Mouse (Mus musculus) CH12.LX (cell line): ENCODE measurements at regions not wholly inside any gene's neighbourhood (a gene's known extent, or its start where the extent isn't known, plus 50 kb on each side); places are given as distances from the start of the nearest gene placed in this dataset.

Experiments
- CTCF ChIP-seq, 2 experiments: IDR thresholded peaks in 1 of 2; conservative IDR thresholded peaks in 1 of 2; 2 replicates each; pipeline ENCODE4 v1.5.1; 2011 to 2012; ENCODE audit warnings: low read depth in 2 of 2, low read length in 2 of 2, improper control_type of control experiment in 1 of 2, inconsistent platforms in 1 of 2, mild to moderate bottlenecking in 1 of 2, moderate library complexity in 1 of 2
- E2F4 ChIP-seq: IDR thresholded peaks from 2 replicates; pipeline ENCODE4 v1.6.1; 2011; ENCODE audit warnings: low read depth, low read length, improper control_type of control experiment; ENCODE audit not compliant: insufficient replicate concordance
- EP300 ChIP-seq: IDR thresholded peaks from 2 replicates; pipeline ENCODE4 v1.6.1; 2011; ENCODE audit warnings: low read length, improper control_type of control experiment
- HCFC1 ChIP-seq: IDR thresholded peaks from 2 replicates; pipeline ENCODE4 v1.6.1; 2012; ENCODE audit warnings: low read depth, mild to moderate bottlenecking, inconsistent platforms, low read length, improper control_type of control experiment
- KAT2A ChIP-seq: IDR thresholded peaks from 2 replicates; pipeline ENCODE4 v1.6.1; 2012; ENCODE audit warnings: low read length, improper control_type of control experiment, inconsistent platforms; ENCODE audit not compliant: insufficient replicate concordance
- MYC ChIP-seq: IDR thresholded peaks from 2 replicates; pipeline ENCODE4 v1.6.1; 2011; ENCODE audit warnings: low read depth, mild to moderate bottlenecking, improper control_type of control experiment, low read length
- POLR2A ChIP-seq: IDR thresholded peaks from 2 replicates; pipeline ENCODE4 v1.6.1; 2011; ENCODE audit warnings: low read depth, mild to moderate bottlenecking, improper control_type of control experiment, low read length
- RAD21 ChIP-seq: IDR thresholded peaks from 2 replicates; pipeline ENCODE4 v1.6.1; 2011; ENCODE audit warnings: low read depth, mild to moderate bottlenecking, low read length, improper control_type of control experiment, moderate library complexity
- SIN3A ChIP-seq: IDR thresholded peaks from 2 replicates; pipeline ENCODE4 v1.6.1; 2012; ENCODE audit warnings: low read length, improper control_type of control experiment, inconsistent platforms
- TBP ChIP-seq: conservative IDR thresholded peaks from 2 replicates; pipeline ENCODE4 v1.6.1; 2011; ENCODE audit warnings: low read depth, low read length, improper control_type of control experiment
- TCF12 ChIP-seq: IDR thresholded peaks from 2 replicates; pipeline ENCODE4 v1.6.1; 2014; ENCODE audit warnings: low read depth, mild to moderate bottlenecking, inconsistent platforms, low read length, improper control_type of control experiment
- ZC3H11A ChIP-seq: IDR thresholded peaks from 2 replicates; pipeline ENCODE4 v1.6.1; 2012; ENCODE audit warnings: low read depth, mild to moderate bottlenecking, inconsistent platforms, low read length, improper control_type of control experiment
- ZMIZ1 ChIP-seq: IDR thresholded peaks from 2 replicates; pipeline ENCODE4 v1.6.1; 2012; ENCODE audit warnings: low read depth, mild to moderate bottlenecking, inconsistent platforms, low read length, improper control_type of control experiment
- ZNF384 ChIP-seq: IDR thresholded peaks from 2 replicates; pipeline ENCODE4 v1.6.1; 2012; ENCODE audit warnings: low read depth, low read length, improper control_type of control experiment, inconsistent platforms

DNA sequence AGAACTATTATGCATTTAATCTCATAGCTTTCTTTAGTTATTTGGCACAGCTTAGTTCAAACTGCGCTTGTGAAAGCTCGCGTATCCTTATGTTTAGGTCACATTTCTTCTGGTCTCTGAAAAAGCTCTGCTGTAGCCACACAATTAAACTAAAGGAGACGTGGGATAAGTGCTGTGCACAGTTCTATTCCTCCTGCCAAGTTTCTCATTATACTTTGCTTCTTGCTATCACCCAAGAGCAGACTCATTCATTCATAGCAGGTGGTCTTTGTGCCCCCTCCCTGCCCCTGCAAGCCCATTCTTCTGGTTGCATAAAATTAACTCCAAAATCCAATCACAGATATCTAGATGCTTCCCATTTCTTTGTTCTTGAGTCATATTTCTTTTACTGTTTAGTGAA is 403.6 kb upstream of the Map3k7 start:
- no peak for TF ChIP-seq CTCF (conservative IDR thresholded peaks at IDR 0.05 in 1 of 2, IDR thresholded peaks at IDR 0.05 in 1 of 2; ENCODE audit: low read depth in 2 of 2, low read length in 2 of 2)
- TF ChIP-seq HCFC1 = no peak
- TF ChIP-seq ZMIZ1 = no peak
- no peak for TF ChIP-seq ZNF384
- no peak for TF ChIP-seq ZC3H11A
- TF ChIP-seq TBP = no peak
- TF ChIP-seq KAT2A = no peak
- no peak for TF ChIP-seq EP300
- TF ChIP-seq POLR2A = no peak
- no peak for TF ChIP-seq RAD21
- TF ChIP-seq TCF12 = no peak
- no peak for TF ChIP-seq E2F4
- no peak for TF ChIP-seq SIN3A
- TF ChIP-seq MYC = no peak
